Mouse (Mus musculus): ENCODE data around the gene Ass1.

Gene Ass1

GRCm38 (mm10) chr2:31482914-31483575 is 13.0 kb downstream of the Ass1 start:
- peak; percentile 67 to 75 for DNase-seq (ENCODE audit: low read depth in 2 of 2, low spot score in 2 of 2)

DNA sequence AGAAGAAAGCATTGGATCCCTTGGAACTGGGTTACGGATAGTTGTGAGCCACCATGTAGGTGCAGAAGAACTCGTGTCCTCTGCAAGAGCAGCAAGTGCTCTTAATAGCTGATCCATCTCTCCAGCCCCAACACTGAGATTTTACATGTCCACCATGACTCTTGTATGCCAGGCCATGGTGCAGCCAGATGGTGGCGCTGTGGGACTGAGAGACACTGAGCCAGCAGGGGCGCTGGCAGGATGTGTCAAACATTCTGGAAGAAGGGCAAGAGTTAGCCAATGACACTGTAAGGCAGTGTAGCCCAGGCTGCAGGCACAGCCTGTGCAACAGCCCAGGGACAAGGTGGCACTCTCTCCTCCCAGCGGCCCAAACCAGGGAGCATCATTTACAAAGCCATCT is 14.2 kb downstream of the Ass1 start:
- peak; percentile 28 to 39 for DNase-seq (ENCODE audit: low read depth in 2 of 2, low spot score in 2 of 2)

GRCm38 (mm10) chr2:31489166-31489565 is 19.2 kb downstream of the Ass1 start:
- DNase-seq (ENCODE audit: low read depth in 2 of 2, low spot score in 2 of 2), result no peak

DNA sequence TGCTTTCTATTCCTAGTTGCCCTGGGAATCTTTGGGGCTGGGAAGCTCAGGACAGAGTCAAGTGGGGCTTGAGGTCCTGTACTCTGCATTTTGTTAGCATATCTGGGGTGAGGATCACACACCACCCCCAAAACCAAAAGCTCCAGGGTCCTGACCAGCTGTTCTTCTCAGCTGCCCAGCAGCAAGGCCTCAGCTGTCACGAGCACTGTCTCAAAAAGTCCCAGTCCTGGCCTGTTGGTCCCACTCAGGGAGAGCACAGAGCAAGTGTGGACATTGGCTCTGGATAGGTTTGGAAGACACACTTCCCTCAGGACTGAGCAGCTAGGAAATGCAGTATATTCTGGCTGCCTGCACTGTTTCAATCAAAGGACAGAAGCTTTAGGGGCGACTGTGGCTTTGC is 20.5 kb downstream of the Ass1 start:
- DNase-seq (ENCODE audit: low read depth in 2 of 2, low spot score in 2 of 2), result no peak

- DNase-seq (ENCODE audit: low read depth in 2 of 2, low spot score in 2 of 2), result no peak
These were observed 22.3 kb downstream of the Ass1 start for GRCm38 (mm10) chr2:31492308-31492707.

- no peak for DNase-seq (ENCODE audit: low read depth in 2 of 2, low spot score in 2 of 2)
These were observed 23.2 kb downstream of the Ass1 start for GRCm38 (mm10) chr2:31493243-31493642.

- no peak for DNase-seq (ENCODE audit: low read depth in 2 of 2, low spot score in 2 of 2)
These were observed 24.3 kb downstream of the Ass1 start for GRCm38 (mm10) chr2:31494315-31494714.

- no peak for DNase-seq (ENCODE audit: low read depth in 2 of 2, low spot score in 2 of 2)
These were observed 25.1 kb downstream of the Ass1 start for GRCm38 (mm10) chr2:31495046-31495476.

GRCm38 (mm10) chr2:31496141-31496540 is 26.1 kb downstream of the Ass1 start:
- no peak for DNase-seq (ENCODE audit: low read depth in 2 of 2, low spot score in 2 of 2)

GRCm38 (mm10) chr2:31497113-31497512 is 27.1 kb downstream of the Ass1 start:
- DNase-seq (ENCODE audit: low read depth in 2 of 2, low spot score in 2 of 2), result no peak

GRCm38 (mm10) chr2:31497635-31498034 is 27.6 kb downstream of the Ass1 start:
- DNase-seq (ENCODE audit: low read depth in 2 of 2, low spot score in 2 of 2), result no peak

DNA sequence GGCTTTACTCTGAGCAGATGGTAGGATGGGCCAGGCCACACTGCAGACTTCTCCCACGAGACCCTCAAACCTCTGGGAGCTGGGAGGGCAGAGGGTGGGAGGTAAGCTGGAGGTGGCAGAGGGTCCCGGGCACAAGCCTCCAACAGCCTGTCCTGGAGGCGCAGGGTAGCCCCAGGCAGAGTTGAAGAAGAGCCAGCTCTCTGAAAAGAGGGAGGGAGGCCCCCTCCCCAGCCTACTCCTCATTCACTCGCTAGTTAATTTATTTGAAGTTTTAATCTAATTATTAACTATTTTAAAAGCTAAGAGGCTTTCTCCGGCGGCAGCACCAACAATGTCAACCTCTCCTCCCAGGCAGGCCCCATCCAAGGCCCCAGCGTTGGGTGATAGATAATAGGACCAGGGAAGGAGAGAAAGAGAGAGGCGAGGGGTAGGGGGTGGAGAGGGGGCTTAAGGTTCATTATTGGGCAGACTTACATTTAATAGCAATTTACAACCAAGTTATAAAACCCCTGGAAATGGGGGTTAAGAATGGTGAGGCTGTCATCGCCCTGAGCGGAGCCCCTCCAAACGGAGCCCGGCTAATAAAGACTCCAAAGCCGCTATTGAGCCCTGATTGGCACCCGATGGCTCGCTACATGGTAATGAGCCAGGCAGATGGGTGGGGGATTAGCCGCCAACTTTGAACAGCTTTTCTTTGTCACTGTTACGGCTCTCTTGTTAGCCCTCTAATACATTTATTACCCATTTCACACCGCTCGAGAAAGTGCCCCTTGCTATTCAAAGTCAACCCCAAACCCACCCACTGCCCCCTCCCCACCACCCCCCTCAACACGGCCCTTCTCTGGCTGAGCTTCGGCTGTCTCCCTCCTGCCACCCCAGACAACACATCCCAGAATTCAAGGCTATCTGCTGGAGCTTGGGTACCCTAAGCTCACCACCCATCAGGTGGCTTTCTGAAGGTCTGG is 29.6 kb downstream of the Ass1 start:
- no peak for DNase-seq (ENCODE audit: low read depth in 2 of 2, low spot score in 2 of 2)

- no peak for DNase-seq (ENCODE audit: low read depth in 2 of 2, low spot score in 2 of 2)
These were observed 30.5 kb downstream of the Ass1 start for GRCm38 (mm10) chr2:31500292-31501204.

- DNase-seq (ENCODE audit: low read depth in 2 of 2, low spot score in 2 of 2), result no peak
These were observed 31.6 kb downstream of the Ass1 start for GRCm38 (mm10) chr2:31501448-31502130.

DNA sequence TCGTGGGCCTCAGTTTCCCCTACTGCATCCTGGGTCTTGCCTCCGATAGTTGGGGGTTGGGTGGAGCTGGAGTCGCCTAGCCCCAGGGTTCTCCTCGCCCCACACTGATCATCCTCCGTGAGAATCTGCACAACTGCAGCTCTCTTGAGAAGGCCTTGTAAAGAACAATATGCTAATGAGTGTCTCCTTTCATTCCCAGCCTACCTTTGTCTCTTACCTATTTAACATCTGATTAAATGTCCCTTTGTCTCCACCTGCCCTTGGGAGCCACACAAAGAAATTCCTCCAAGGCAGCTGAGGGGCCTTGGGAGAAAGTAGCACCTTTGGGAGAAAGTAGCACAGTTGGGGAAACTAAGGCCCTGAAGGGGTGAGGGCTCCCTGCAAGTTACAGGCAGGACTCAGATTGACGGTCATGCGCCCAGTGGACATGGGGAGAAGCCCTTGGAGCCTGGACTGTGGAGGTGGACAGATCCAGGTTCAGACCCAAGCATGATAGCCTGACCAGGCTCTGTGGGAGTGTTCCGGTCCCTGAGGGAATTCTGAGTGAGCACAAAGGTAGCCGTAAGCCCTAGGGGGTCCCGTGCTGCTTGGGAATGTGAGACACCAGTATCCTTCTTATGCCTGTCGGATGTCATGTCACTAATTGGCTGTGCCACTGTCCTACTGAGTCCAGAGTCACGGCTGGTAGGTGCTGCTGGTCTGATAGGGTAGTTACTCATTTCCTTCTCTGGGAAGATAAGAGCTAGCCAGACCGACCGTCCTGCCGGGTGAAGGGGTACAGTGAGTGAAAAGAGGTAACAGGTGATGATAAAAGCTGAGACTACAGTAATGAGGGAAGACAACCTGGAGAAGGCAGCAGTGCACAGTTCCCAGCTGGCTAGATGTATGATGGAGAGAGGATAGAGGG is 32.9 kb downstream of the Ass1 start:
- no peak for DNase-seq (ENCODE audit: low read depth in 2 of 2, low spot score in 2 of 2)

DNA sequence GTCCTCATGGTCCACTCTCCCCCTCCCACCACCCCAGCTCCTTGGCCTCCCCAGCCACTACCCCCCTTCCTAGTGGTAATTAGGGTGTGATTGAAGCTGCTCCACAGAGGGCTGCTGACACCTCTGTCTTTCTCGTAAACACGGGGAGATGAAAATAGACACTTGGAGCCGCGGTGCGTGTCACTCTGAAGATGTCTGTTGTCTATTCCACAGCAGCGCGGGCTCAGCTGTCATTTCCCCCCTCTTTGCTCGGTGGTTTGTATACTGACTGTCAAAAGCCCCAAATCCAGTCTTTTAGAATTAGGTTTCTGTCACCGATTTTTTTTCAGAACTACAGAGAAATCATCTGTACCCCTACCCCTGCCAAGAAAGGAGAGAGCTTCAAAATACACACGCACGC is 35.5 kb downstream of the Ass1 start:
- no peak for DNase-seq (ENCODE audit: low read depth in 2 of 2, low spot score in 2 of 2)

GRCm38 (mm10) chr2:31508851-31509250 is 38.8 kb downstream of the Ass1 start:
- DNase-seq (ENCODE audit: low read depth in 2 of 2, low spot score in 2 of 2), result no peak

- no peak for DNase-seq (ENCODE audit: low read depth in 2 of 2, low spot score in 2 of 2)
These were observed 41.3 kb downstream of the Ass1 start for GRCm38 (mm10) chr2:31511316-31511715.

GRCm38 (mm10) chr2:31516557-31516956 is 46.5 kb downstream of the Ass1 start:
- no peak for DNase-seq (ENCODE audit: low read depth in 2 of 2, low spot score in 2 of 2)
